Mouse (Mus musculus) embryo, embryonic 10 days (tissue): Measurements from ENCODE around the gene Gm49337.

Experiments
- DNase-seq: peaks from one replicate; pipeline ENCODE4 v3.0.0-alpha.2; 2015; ENCODE audit warnings: low spot score

The Gm49337 gene

GRCm38 (mm10) chr4:116164759-116165554, 8.2 kb upstream of the Gm49337 start:
- no peak for DNase-seq

- DNase-seq: no peak
Observed at GRCm38 (mm10) chr4:116165708-116166407, 7.3 kb upstream of the Gm49337 start.

GRCm38 (mm10) chr4:116167404-116167803, 5.8 kb upstream of the Gm49337 start, which contains the start of gene Tspan1:
Gene Tspan1 (minus strand): TSS chr4:116167601.
- no peak for DNase-seq

- DNase-seq: peak; percentile 66
Observed at GRCm38 (mm10) chr4:116168617-116169352, 4.4 kb upstream of the Gm49337 start.

- no peak for DNase-seq
Observed at GRCm38 (mm10) chr4:116169353-116169672, 3.9 kb upstream of the Gm49337 start.

GRCm38 (mm10) chr4:116173752-116174151, 568 bp downstream of the Gm49337 start:
- no peak for DNase-seq

- no peak for DNase-seq
Observed at GRCm38 (mm10) chr4:116174466-116175116, 1.4 kb downstream of the Gm49337 start.

- no peak for DNase-seq
Observed at GRCm38 (mm10) chr4:116175136-116175535, 2.0 kb downstream of the Gm49337 start.

GRCm38 (mm10) chr4:116175711-116176542, 2.7 kb downstream of the Gm49337 start:
- DNase-seq: no peak

GRCm38 (mm10) chr4:116176543-116176988, 3.4 kb downstream of the Gm49337 start:
- DNase-seq: peak; percentile 65

- peak; percentile 41 for DNase-seq
Observed at GRCm38 (mm10) chr4:116177140-116177539, 4.0 kb downstream of the Gm49337 start.

GRCm38 (mm10) chr4:116182079-116182478, 8.9 kb downstream of the Gm49337 start:
- no peak for DNase-seq

- DNase-seq: peak; percentile 60
Observed at GRCm38 (mm10) chr4:116182745-116183144, 9.6 kb downstream of the Gm49337 start.

GRCm38 (mm10) chr4:116185083-116185482, 11.9 kb downstream of the Gm49337 start:
- DNase-seq: no peak

GRCm38 (mm10) chr4:116192286-116192835, 19.2 kb downstream of the Gm49337 start:
- no peak for DNase-seq

GRCm38 (mm10) chr4:116193583-116194383, 20.6 kb downstream of the Gm49337 start:
- DNase-seq: no peak

- no peak for DNase-seq
Observed at GRCm38 (mm10) chr4:116198422-116198821, 25.2 kb downstream of the Gm49337 start.

GRCm38 (mm10) chr4:116204422-116204821, 31.2 kb downstream of the Gm49337 start:
- no peak for DNase-seq

GRCm38 (mm10) chr4:116206531-116206930, 33.3 kb downstream of the Gm49337 start:
- DNase-seq: no peak

GRCm38 (mm10) chr4:116208891-116209290, 35.7 kb downstream of the Gm49337 start:
- no peak for DNase-seq
